Mouse (Mus musculus): ENCODE results near the gene Olfr689. TPM values are rescaled to one million over a fixed set of nuclear protein-coding genes. Genes with fewer than 3 reads are reported as not detected.

Gene Olfr689
- polyA plus RNA-seq (2012; rRNA removed): not detected in 2 replicates

GRCm38 (mm10) chr7:105310865-105311264 is at the start of gene Olfr689:
Olfr689 (plus strand) TSS chr7:105311165.

DNA sequence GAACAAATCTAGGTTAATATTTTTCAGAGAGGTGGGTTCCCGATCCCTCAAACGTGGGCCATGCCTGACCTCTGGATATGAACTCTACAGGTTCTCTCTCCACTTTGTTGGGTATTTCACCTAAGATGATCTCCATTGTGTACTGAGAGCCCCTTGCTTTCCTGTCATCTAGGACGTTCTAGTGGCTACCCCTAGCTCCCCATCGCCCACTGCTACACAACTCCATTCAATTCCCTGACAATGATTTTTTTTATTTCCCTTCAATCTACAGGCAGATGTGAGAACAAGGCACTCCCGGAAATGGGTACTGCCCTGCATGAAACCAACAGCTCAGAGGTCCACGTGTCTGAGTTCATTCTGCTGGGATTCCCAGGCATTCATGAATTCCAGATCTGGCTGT is 23.2 kb upstream of the Olfr689 start, which contains the start of gene Olfr688:
Olfr688 (plus strand) TSS at position 301 of the 400 bp plus-strand sequence.

GRCm38 (mm10) chr7:105334004-105334403 is 23.0 kb downstream of the Olfr689 start, which contains the start of gene Olfr690:
Olfr690 (minus strand) TSS chr7:105334104.

GRCm38 (mm10) chr7:105342170-105342569 is 31.2 kb downstream of the Olfr689 start, which contains the start of gene Olfr691:
Olfr691 (minus strand) TSS chr7:105342270.

DNA sequence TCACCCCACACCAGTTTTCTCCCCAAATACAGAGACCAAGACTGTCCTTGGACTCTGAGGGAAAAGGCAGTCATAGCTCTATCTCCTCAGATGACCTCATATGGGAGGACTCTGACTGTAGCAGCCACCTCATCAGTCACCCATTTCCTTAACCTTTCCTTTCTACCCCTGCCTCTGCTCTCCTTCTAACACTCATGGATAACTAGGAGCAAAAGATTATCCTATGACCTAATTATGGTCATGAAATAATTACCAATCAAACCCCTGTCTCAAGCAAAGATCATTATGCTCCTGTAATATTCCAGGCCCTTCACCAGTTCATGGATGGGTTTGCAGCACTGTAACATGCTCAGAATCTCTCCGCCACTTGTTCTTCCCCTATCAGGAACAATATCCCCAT is 57.0 kb downstream of the Olfr689 start, which contains the start of gene Olfr692:
Olfr692 (plus strand) TSS at position 301 of the 400 bp plus-strand sequence.

Other genes starting within 250 kb of the Olfr689 start
- gene Olfr678, start 246.7 kb upstream of the Olfr689 start, polyA plus RNA-seq (2012; rRNA removed): not detected in 2 replicates
- not detected in 2 replicates for gene Olfr679, start 230.0 kb upstream of the Olfr689 start, polyA plus RNA-seq (2012; rRNA removed)
- gene Olfr680-ps1, start 218.3 kb upstream of the Olfr689 start, polyA plus RNA-seq (2012; rRNA removed): not detected in 2 replicates
- not detected in 2 replicates for gene Olfr681, start 194.3 kb upstream of the Olfr689 start, polyA plus RNA-seq (2012; rRNA removed)
- gene Olfr683, start 164.2 kb upstream of the Olfr689 start, polyA plus RNA-seq (2012; rRNA removed): not detected in 2 replicates
- not detected in 2 replicates for gene Olfr684, start 147.5 kb upstream of the Olfr689 start, polyA plus RNA-seq (2012; rRNA removed)
- gene Olfr685, start 125.2 kb upstream of the Olfr689 start, polyA plus RNA-seq (2012; rRNA removed): not detected in 2 replicates
- gene Olfr686, start 103.7 kb upstream of the Olfr689 start, polyA plus RNA-seq (2012; rRNA removed): not detected in 2 replicates
- not detected in 2 replicates for gene Olfr688, start 23.1 kb upstream of the Olfr689 start, polyA plus RNA-seq (2012; rRNA removed)
- gene Olfr690, start 22.9 kb downstream of the Olfr689 start, polyA plus RNA-seq (2012; rRNA removed): 0.10 TPM in 1 of 2 replicates, not detected in the other
- 0.05 and 0.14 TPM in 2 replicates for gene Olfr691, start 31.1 kb downstream of the Olfr689 start, polyA plus RNA-seq (2012; rRNA removed)
- not detected in 2 replicates for gene Olfr692, start 57.1 kb downstream of the Olfr689 start, polyA plus RNA-seq (2012; rRNA removed)
- gene Gm5901, start 63.9 kb downstream of the Olfr689 start, polyA plus RNA-seq (2012; rRNA removed): not detected in 2 replicates
- 29.4 and 38.9 TPM in 2 replicates for gene Fam160a2, start 88.9 kb downstream of the Olfr689 start, polyA plus RNA-seq (2012; rRNA removed)
- gene Cnga4, start 93.4 kb downstream of the Olfr689 start, polyA plus RNA-seq (2012; rRNA removed): 0.20 and 0.24 TPM in 2 replicates
- 0.14 and 0.17 TPM in 2 replicates for gene Cckbr, start 114.6 kb downstream of the Olfr689 start, polyA plus RNA-seq (2012; rRNA removed)
- 17.6 and 19.0 TPM in 2 replicates for gene Cavin3, start 171.1 kb downstream of the Olfr689 start, polyA plus RNA-seq (2012; rRNA removed)
- gene Smpd1, start 243.2 kb downstream of the Olfr689 start, polyA plus RNA-seq (2012; rRNA removed): 18.5 and 25.3 TPM in 2 replicates